Mouse (Mus musculus): ENCODE data around the gene Olfr881. TPM values are rescaled to one million over a fixed set of nuclear protein-coding genes. Genes with fewer than 3 reads are reported as not detected.

Olfr881 gene
- not detected in 2 replicates for polyA plus RNA-seq (2015; fragmentation: Nextera tagmentation; extraction: Ambion mirVana)

DNA sequence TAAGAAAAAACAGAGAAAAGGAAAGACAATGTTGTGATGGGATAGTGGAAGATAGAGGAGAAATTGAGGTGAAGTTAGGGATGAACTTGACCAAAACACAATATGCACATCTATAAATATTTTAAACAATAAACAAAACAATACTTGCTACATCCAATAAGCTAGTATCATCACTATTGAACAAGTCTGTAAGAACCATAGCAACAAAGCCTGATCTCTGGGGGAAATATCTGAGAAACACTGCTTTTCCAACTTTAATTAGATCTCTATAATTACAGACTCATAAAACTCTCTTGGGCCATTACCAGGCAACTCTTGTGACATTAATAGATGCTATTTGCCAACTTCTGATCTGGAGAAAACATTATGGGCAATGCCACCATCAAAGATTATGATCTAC is at the start of gene Olfr881:
Olfr881 (plus strand) TSS at position 301 of the 400 bp plus-strand sequence.
- Histone ChIP-seq H3K27ac (replicated peaks) (no peak within 1 kb of the TSS), H3K9ac (no peak within 1 kb of the TSS), H3K9me3 (no peaks in the 10 kb centered on the region), H3K27me3 (replicated peaks) (no peaks in the 10 kb centered on the region), H3K4me3 (no peak within 1 kb of the TSS), H3K36me3 (no peaks in the 10 kb centered on the region), H3K4me1 (no peaks in the 10 kb centered on the region), H3K4me2 (no peak within 1 kb of the TSS)
- ATAC-seq (ENCODE audit: extremely low read depth, insufficient number of reproducible peaks, low FRiP score, low TSS enrichment): no peak

DNA sequence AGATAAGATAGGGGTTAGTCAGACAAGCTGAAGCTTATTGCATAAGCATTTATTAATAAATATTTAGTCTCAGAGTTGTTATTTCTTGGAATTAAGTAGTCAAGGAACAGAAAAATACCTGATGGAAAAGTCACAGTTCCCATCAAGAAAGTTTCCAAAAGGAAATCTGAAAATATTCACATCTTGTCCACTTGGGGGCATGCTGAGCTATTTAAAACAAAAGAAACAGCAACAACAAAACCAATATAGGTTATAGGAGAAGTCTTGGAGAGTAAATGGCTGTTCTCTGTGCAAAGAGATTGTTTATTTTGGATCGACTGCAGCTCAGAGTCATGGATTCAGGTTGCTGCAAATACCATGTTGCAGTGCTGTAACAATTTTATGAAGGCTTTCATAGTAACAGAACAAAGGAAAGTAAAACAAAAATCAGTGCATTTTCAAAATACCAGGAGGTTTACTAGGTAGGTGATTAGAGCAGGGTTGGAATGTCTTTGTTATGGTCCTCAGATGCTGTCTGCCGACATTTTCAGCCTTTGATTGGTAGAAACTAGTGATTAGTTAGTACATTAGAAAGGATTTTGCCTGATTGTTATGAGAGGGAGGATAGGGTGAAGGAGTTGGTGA is 7.1 kb downstream of the Olfr881 start:
- ATAC-seq (ENCODE audit: extremely low read depth, insufficient number of reproducible peaks, low FRiP score, low TSS enrichment): no peak
- Histone ChIP-seq H3K4me1 (no peaks in the 10 kb centered on the region), H3K27me3 (replicated peaks) (no peaks in the 10 kb centered on the region), H3K4me2 (no peak overlapping the region), H3K9me3 (no peaks in the 10 kb centered on the region), H3K27ac (replicated peaks) (no peak overlapping the region), H3K36me3 (no peaks in the 10 kb centered on the region), H3K4me3 (no peak overlapping the region), H3K9ac (no peak overlapping the region)
- 37% methylated on average over 2 of the region's 2 CpGs for WGBS

GRCm38 (mm10) chr9:38000021-38000420 is 8.4 kb downstream of the Olfr881 start:
- Histone ChIP-seq H3K4me1 (no peaks in the 10 kb centered on the region), H3K27ac (replicated peaks) (no peak overlapping the region), H3K27me3 (replicated peaks) (no peaks in the 10 kb centered on the region), H3K36me3 (no peaks in the 10 kb centered on the region), H3K9ac (no peak overlapping the region), H3K9me3 (no peaks in the 10 kb centered on the region), H3K4me2 (no peak overlapping the region), H3K4me3 (no peak overlapping the region)
- 38% methylated on average over 1 of the region's 1 CpGs for WGBS
- no peak for ATAC-seq (ENCODE audit: extremely low read depth, insufficient number of reproducible peaks, low FRiP score, low TSS enrichment)

GRCm38 (mm10) chr9:38025508-38025907 is 33.9 kb downstream of the Olfr881 start, which contains the start of gene Olfr883:
Olfr883 (plus strand) TSS chr9:38025808.
- H3K36me3 ChIP-seq: no peaks in the 10 kb centered on the region
- H3K4me2 ChIP-seq: no peak within 1 kb of the TSS
- H3K9me3 ChIP-seq: no peaks in the 10 kb centered on the region
- no peak within 1 kb of the TSS for H3K9ac ChIP-seq
- ATAC-seq (ENCODE audit: extremely low read depth, insufficient number of reproducible peaks, low FRiP score, low TSS enrichment): no peak
- H3K4me3 ChIP-seq: no peak within 1 kb of the TSS
- H3K4me1 ChIP-seq: no peaks in the 10 kb centered on the region
- no peak within 1 kb of the TSS for H3K27ac ChIP-seq (replicated peaks)
- no peaks in the 10 kb centered on the region for H3K27me3 ChIP-seq (replicated peaks)
- WGBS: 76% methylated on average over 1 of the region's 1 CpGs

Other genes starting within 250 kb of the Olfr881 start
- not detected in 2 replicates for gene Olfr874, start 246.7 kb upstream of the Olfr881 start, polyA plus RNA-seq (2015; fragmentation: Nextera tagmentation; extraction: Ambion mirVana)
- gene Olfr875, start 220.0 kb upstream of the Olfr881 start, polyA plus RNA-seq (2015; fragmentation: Nextera tagmentation; extraction: Ambion mirVana): not detected in 2 replicates
- gene Olfr876, start 188.8 kb upstream of the Olfr881 start, polyA plus RNA-seq (2015; fragmentation: Nextera tagmentation; extraction: Ambion mirVana): not detected in 2 replicates
- gene Olfr877, start 137.6 kb upstream of the Olfr881 start, polyA plus RNA-seq (2015; fragmentation: Nextera tagmentation; extraction: Ambion mirVana): not detected in 2 replicates
- gene Olfr145, start 95.1 kb upstream of the Olfr881 start, polyA plus RNA-seq (2015; fragmentation: Nextera tagmentation; extraction: Ambion mirVana): not detected in 2 replicates
- not detected in 2 replicates for gene Olfr878, start 74.0 kb upstream of the Olfr881 start, polyA plus RNA-seq (2015; fragmentation: Nextera tagmentation; extraction: Ambion mirVana)
- not detected in 2 replicates for gene Olfr883, start 34.0 kb downstream of the Olfr881 start, polyA plus RNA-seq (2015; fragmentation: Nextera tagmentation; extraction: Ambion mirVana)
- gene Olfr884, start 54.7 kb downstream of the Olfr881 start, polyA plus RNA-seq (2015; fragmentation: Nextera tagmentation; extraction: Ambion mirVana): not detected in 2 replicates
- not detected in 2 replicates for gene Olfr885, start 69.5 kb downstream of the Olfr881 start, polyA plus RNA-seq (2015; fragmentation: Nextera tagmentation; extraction: Ambion mirVana)
- not detected in 2 replicates for gene Olfr887, start 92.2 kb downstream of the Olfr881 start, polyA plus RNA-seq (2015; fragmentation: Nextera tagmentation; extraction: Ambion mirVana)
- not detected in 2 replicates for gene Olfr888, start 116.3 kb downstream of the Olfr881 start, polyA plus RNA-seq (2015; fragmentation: Nextera tagmentation; extraction: Ambion mirVana)
- 0.04 TPM in 1 of 2 replicates, not detected in the other for gene Olfr889, start 123.4 kb downstream of the Olfr881 start, polyA plus RNA-seq (2015; fragmentation: Nextera tagmentation; extraction: Ambion mirVana)
- not detected in 2 replicates for gene Olfr890, start 150.7 kb downstream of the Olfr881 start, polyA plus RNA-seq (2015; fragmentation: Nextera tagmentation; extraction: Ambion mirVana)
- gene Olfr891, start 189.0 kb downstream of the Olfr881 start, polyA plus RNA-seq (2015; fragmentation: Nextera tagmentation; extraction: Ambion mirVana): not detected in 2 replicates
- gene Olfr893, start 216.5 kb downstream of the Olfr881 start, polyA plus RNA-seq (2015; fragmentation: Nextera tagmentation; extraction: Ambion mirVana): not detected in 2 replicates
- gene Olfr894, start 226.2 kb downstream of the Olfr881 start, polyA plus RNA-seq (2015; fragmentation: Nextera tagmentation; extraction: Ambion mirVana): not detected in 2 replicates

Data from heart, embryonic 13.5 days (tissue).